Mouse (Mus musculus) midbrain, embryonic 13.5 days (tissue): Measurements from ENCODE around the gene Zwint. TPM values are rescaled to one million over a fixed set of nuclear protein-coding genes. Genes with fewer than 3 reads are reported as not detected.

ENCODE experiments used
- ATAC-seq: fragments of 200-750 bp; cut with Nextera tagmentation; 2 replicates; pipeline ENCODE4 v1.8.0; 2017; ENCODE audit warnings: mild to moderate bottlenecking, moderate TSS enrichment, moderate library complexity
- H3K27ac ChIP-seq: fragments of 300-500 bp; sonication (generic); 2 replicates; pipeline ENCODE4 v1.5.1; 2015; ENCODE audit warnings: inconsistent platforms, mild to moderate bottlenecking, moderate library complexity
- H3K27me3 ChIP-seq: fragments of 300-500 bp; sonication (generic); 2 replicates; pipeline ENCODE4 v1.6.1; 2015; ENCODE audit warnings: mild to moderate bottlenecking, inconsistent platforms
- H3K36me3 ChIP-seq: fragments of 300-500 bp; sonication (generic); 2 replicates; pipeline ENCODE4 v1.6.1; 2015; ENCODE audit warnings: mild to moderate bottlenecking, inconsistent platforms
- H3K4me1 ChIP-seq: fragments of 300-500 bp; sonication (generic); replicated peaks from 2 replicates; pipeline ENCODE4 v1.6.1; 2015; ENCODE audit warnings: inconsistent platforms
- H3K4me2 ChIP-seq: fragments of 300-500 bp; sonication (generic); replicated peaks from 2 replicates; pipeline ENCODE4 v1.6.1; 2015; ENCODE audit warnings: moderate library complexity, mild to moderate bottlenecking, inconsistent platforms
- H3K4me3 ChIP-seq: fragments of 300-500 bp; sonication (generic); replicated peaks from 2 replicates; pipeline ENCODE4 v1.5.1; 2015; ENCODE audit warnings: mild to moderate bottlenecking, inconsistent platforms
- H3K9ac ChIP-seq: fragments of 300-500 bp; sonication (generic); replicated peaks from 2 replicates; pipeline ENCODE4 v1.6.1; 2015; ENCODE audit warnings: mild to moderate bottlenecking, inconsistent platforms
- H3K9me3 ChIP-seq: fragments of 300-500 bp; sonication (generic); 2 replicates; pipeline ENCODE4 v1.6.1; 2016; ENCODE audit warnings: mild to moderate bottlenecking, inconsistent platforms
- WGBS: fragments of 180-500 bp; shearing (Covaris S2); methylation state at CpG from one replicate; pipeline ENCODE4 v1.1.7; 2015; 5-methylcytosine and 5-hydroxymethylcytosine counted together
- polyA plus RNA-seq: library from polyadenylated mRNA; unstranded; fragments of >200 nt; fragmentation: Nextera tagmentation; extraction: Ambion mirVana; gene quantifications from 2 replicates; pipeline ENCODE4 v1.2.1, GENCODE M21; 2015

Zwint gene
- polyA plus RNA-seq, 1 experiment from 2014 or later: 552 TPM

GRCm38 (mm10) chr10:72669086-72669485 lies 14.4 kb downstream of the Zwint start:
- Histone ChIP-seq H3K4me2 (no peak overlapping the region), H3K4me1 (no peaks in the 10 kb centered on the region), H3K4me3 (no peak overlapping the region), H3K27ac (no peak overlapping the region), H3K27me3 (no peaks in the 10 kb centered on the region), H3K36me3 (peaks cover 52% of the 10 kb centered on the region), H3K9ac (no peak overlapping the region), H3K9me3 (no peaks in the 10 kb centered on the region)
- 98% methylated on average over 1 of the region's 1 CpGs for WGBS
- no peak for ATAC-seq

GRCm38 (mm10) chr10:72675971-72676370 lies 21.3 kb downstream of the Zwint start:
- WGBS: 97% methylated on average over 6 of the region's 6 CpGs
- Histone ChIP-seq H3K4me2 (no peak overlapping the region), H3K36me3 (peaks cover 17% of the 10 kb centered on the region), H3K9me3 (no peaks in the 10 kb centered on the region), H3K4me1 (no peaks in the 10 kb centered on the region), H3K4me3 (no peak overlapping the region), H3K9ac (no peak overlapping the region), H3K27ac (no peak overlapping the region), H3K27me3 (no peaks in the 10 kb centered on the region)
- ATAC-seq: no peak

- peaks cover 17% of the 10 kb centered on the region for H3K36me3 ChIP-seq
- no peaks in the 10 kb centered on the region for H3K27me3 ChIP-seq
- 95% methylated on average over 1 of the region's 1 CpGs for WGBS
- H3K9ac ChIP-seq: no peak overlapping the region
- no peaks in the 10 kb centered on the region for H3K9me3 ChIP-seq
- H3K4me2 ChIP-seq: no peak overlapping the region
- ATAC-seq: no peak
- no peak overlapping the region for H3K4me3 ChIP-seq
- H3K4me1 ChIP-seq: no peaks in the 10 kb centered on the region
- H3K27ac ChIP-seq: no peak overlapping the region
Observed at GRCm38 (mm10) chr10:72676550-72676949, 21.9 kb downstream of the Zwint start.

GRCm38 (mm10) chr10:72679086-72679485 lies 24.4 kb downstream of the Zwint start:
- H3K4me3 ChIP-seq: no peak overlapping the region
- peaks cover 7% of the 10 kb centered on the region for H3K36me3 ChIP-seq
- H3K9me3 ChIP-seq: no peaks in the 10 kb centered on the region
- H3K4me2 ChIP-seq: no peak overlapping the region
- H3K27ac ChIP-seq: no peak overlapping the region
- H3K9ac ChIP-seq: no peak overlapping the region
- 95% methylated on average over 4 of the region's 4 CpGs for WGBS
- H3K4me1 ChIP-seq: no peaks in the 10 kb centered on the region
- no peaks in the 10 kb centered on the region for H3K27me3 ChIP-seq
- no peak for ATAC-seq

GRCm38 (mm10) chr10:72701092-72701491 lies 46.4 kb downstream of the Zwint start:
- no peaks in the 10 kb centered on the region for H3K27me3 ChIP-seq
- no peak overlapping the region for H3K4me3 ChIP-seq
- no peaks in the 10 kb centered on the region for H3K9me3 ChIP-seq
- ATAC-seq: no peak
- H3K9ac ChIP-seq: no peak overlapping the region
- no peak overlapping the region for H3K27ac ChIP-seq
- no peak overlapping the region for H3K4me2 ChIP-seq
- 84% methylated on average over 5 of the region's 5 CpGs for WGBS
- no peaks in the 10 kb centered on the region for H3K4me1 ChIP-seq
- H3K36me3 ChIP-seq: no peaks in the 10 kb centered on the region

- Histone ChIP-seq H3K9me3 (no peaks in the 10 kb centered on the region), H3K4me2 (no peak overlapping the region), H3K4me1 (no peaks in the 10 kb centered on the region), H3K4me3 (no peak overlapping the region), H3K36me3 (no peaks in the 10 kb centered on the region), H3K9ac (no peak overlapping the region), H3K27ac (no peak overlapping the region), H3K27me3 (no peaks in the 10 kb centered on the region)
- no peak for ATAC-seq
- 61% methylated on average over 2 of the region's 2 CpGs for WGBS
Observed at GRCm38 (mm10) chr10:72713754-72714153, 59.1 kb downstream of the Zwint start.
